Mouse (Mus musculus): ENCODE measurements around the gene Sox1. TPM values are rescaled to one million over a fixed set of nuclear protein-coding genes. Genes with fewer than 3 reads are reported as not detected.
A peak's percentile ranks its signal among the peaks of the same experiment; 100 is the strongest.

The Sox1 gene
- not detected in 2 replicates for polyA plus RNA-seq (2015; fragmentation: Nextera tagmentation; extraction: Ambion mirVana)

DNA sequence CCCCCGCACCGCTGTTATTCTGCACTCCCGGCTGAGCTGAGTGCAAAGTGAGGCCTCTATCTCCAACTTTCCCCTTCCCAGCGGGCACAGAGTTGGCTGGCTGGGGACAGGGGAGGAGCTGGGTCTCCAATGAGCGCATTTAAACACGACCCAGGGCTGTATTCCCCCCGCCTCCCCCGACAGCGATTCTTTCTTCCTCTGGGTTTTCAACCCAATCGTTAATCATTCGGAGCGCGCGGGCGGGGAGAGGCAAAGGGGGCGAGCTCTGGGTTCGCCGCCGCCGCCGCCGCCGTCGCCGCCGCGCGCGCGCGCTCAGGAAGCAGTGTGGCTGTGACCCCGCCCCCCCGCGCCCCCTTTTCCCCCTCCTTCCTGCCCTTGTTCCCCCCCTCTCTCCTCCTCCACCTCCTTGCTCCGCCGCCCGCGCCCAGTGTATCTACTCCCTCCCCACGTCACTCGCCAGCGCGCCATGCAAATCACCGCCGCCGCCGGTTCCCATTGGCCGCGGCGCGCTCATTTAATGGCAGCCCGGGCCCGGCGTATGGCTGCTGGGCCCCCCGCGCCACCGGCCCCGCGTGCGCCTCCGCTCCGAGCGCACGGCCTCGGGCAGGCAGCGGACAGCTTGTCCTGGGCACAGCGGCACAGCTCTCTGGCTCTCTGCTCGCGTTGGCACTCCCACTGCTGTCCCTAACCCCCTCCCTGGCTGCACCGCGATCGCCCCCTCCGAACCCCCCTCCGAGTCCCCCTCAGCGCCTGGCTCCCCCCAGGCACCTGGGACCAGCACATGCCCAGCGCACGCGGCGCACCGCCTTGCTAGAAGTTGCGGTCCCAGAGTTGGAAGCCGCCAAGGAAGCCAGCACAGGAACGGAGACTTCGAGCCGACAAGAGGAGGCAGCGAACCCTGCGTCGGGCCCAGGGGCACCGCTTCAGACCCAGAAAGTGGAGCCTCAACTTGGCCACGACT, at the start of gene Sox1:
TSS of gene Sox1 (plus strand) at position 225 of the 961 bp plus-strand sequence.
- Histone ChIP-seq H3K9me3 (ENCODE audit: control insufficient read depth, low read length) (no peaks in the 10 kb centered on the region), H3K36me3 (ENCODE audit: control insufficient read depth, insufficient read depth, low read length) (no peaks in the 10 kb centered on the region), H3K27me3 (ENCODE audit: control insufficient read depth, insufficient read depth, low read depth, low read length) (peaks cover 94% of the 10 kb centered on the region), H3K4me3 (ENCODE audit: low read length) (peak within 1 kb of the TSS; percentile 32), H3K4me1 (replicated peaks; ENCODE audit: control insufficient read depth, insufficient read depth, low read length) (peaks cover 12% of the 10 kb centered on the region), H3K4me2 (ENCODE audit: low read depth, low read length) (peak within 1 kb of the TSS; percentile 61), H3K9ac (ENCODE audit: low read length) (no peak within 1 kb of the TSS), H3K27ac (ENCODE audit: low read length) (no peak within 1 kb of the TSS)
- peak; percentile 47 for ATAC-seq (ENCODE audit: low read depth)
- WGBS: under 1% methylated on average over 73 of the region's 89 CpGs

- Histone ChIP-seq H3K27me3 (ENCODE audit: control insufficient read depth, insufficient read depth, low read depth, low read length) (no peaks in the 10 kb centered on the region), H3K36me3 (ENCODE audit: control insufficient read depth, insufficient read depth, low read length) (no peaks in the 10 kb centered on the region), H3K9me3 (ENCODE audit: control insufficient read depth, low read length) (no peaks in the 10 kb centered on the region), H3K4me3 (ENCODE audit: low read length) (no peak overlapping the region), H3K4me1 (replicated peaks; ENCODE audit: control insufficient read depth, insufficient read depth, low read length) (no peaks in the 10 kb centered on the region), H3K27ac (ENCODE audit: low read length) (no peak overlapping the region), H3K9ac (ENCODE audit: low read length) (no peak overlapping the region), H3K4me2 (ENCODE audit: low read depth, low read length) (no peak overlapping the region)
- 32% methylated on average over 4 of the region's 4 CpGs for whole genome bisulfite sequencing
- ATAC-seq (ENCODE audit: low read depth): no peak
Observed at GRCm38 (mm10) chr8:12345881-12346280, 49.2 kb upstream of the Sox1 start.

DNA sequence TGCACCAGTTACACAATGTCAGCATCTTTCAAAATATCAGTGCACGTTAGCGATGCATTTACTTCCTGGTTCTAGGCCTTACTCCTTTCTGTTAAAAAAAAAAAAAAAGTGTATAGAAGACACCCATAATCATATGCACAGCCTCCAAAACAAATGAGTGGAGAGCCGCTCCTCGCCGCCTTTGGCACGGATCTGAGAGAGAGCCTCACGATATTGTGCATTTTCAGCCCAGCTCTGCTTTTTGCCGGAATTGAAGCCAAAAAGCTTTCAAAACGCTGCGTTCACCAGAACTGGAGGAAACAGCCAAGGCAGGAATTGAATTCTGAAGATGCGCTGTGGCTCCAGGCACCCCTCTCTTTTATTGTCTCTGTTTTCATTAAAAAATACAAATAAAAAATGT, 48.2 kb upstream of the Sox1 start:
- no peak overlapping the region for H3K9ac ChIP-seq (ENCODE audit: low read length)
- H3K9me3 ChIP-seq (ENCODE audit: control insufficient read depth, low read length): no peaks in the 10 kb centered on the region
- H3K4me2 ChIP-seq (ENCODE audit: low read depth, low read length): no peak overlapping the region
- H3K27me3 ChIP-seq (ENCODE audit: control insufficient read depth, insufficient read depth, low read depth, low read length): no peaks in the 10 kb centered on the region
- H3K36me3 ChIP-seq (ENCODE audit: control insufficient read depth, insufficient read depth, low read length): no peaks in the 10 kb centered on the region
- no peaks in the 10 kb centered on the region for H3K4me1 ChIP-seq (replicated peaks; ENCODE audit: control insufficient read depth, insufficient read depth, low read length)
- H3K27ac ChIP-seq (ENCODE audit: low read length): no peak overlapping the region
- WGBS: 75% methylated on average over 11 of the region's 11 CpGs
- no peak for ATAC-seq (ENCODE audit: low read depth)
- H3K4me3 ChIP-seq (ENCODE audit: low read length): no peak overlapping the region

GRCm38 (mm10) chr8:12348306-12348705, 46.8 kb upstream of the Sox1 start:
- no peak overlapping the region for H3K9ac ChIP-seq (ENCODE audit: low read length)
- no peaks in the 10 kb centered on the region for H3K36me3 ChIP-seq (ENCODE audit: control insufficient read depth, insufficient read depth, low read length)
- no peaks in the 10 kb centered on the region for H3K9me3 ChIP-seq (ENCODE audit: control insufficient read depth, low read length)
- 74% methylated on average over 1 of the region's 1 CpGs for WGBS
- ATAC-seq (ENCODE audit: low read depth): no peak
- H3K27ac ChIP-seq (ENCODE audit: low read length): no peak overlapping the region
- H3K4me1 ChIP-seq (replicated peaks; ENCODE audit: control insufficient read depth, insufficient read depth, low read length): no peaks in the 10 kb centered on the region
- no peak overlapping the region for H3K4me2 ChIP-seq (ENCODE audit: low read depth, low read length)
- H3K4me3 ChIP-seq (ENCODE audit: low read length): no peak overlapping the region
- H3K27me3 ChIP-seq (ENCODE audit: control insufficient read depth, insufficient read depth, low read depth, low read length): no peaks in the 10 kb centered on the region

GRCm38 (mm10) chr8:12349591-12349990, 45.5 kb upstream of the Sox1 start:
- 25% methylated on average over 2 of the region's 2 CpGs for WGBS
- no peaks in the 10 kb centered on the region for H3K9me3 ChIP-seq (ENCODE audit: control insufficient read depth, low read length)

DNA sequence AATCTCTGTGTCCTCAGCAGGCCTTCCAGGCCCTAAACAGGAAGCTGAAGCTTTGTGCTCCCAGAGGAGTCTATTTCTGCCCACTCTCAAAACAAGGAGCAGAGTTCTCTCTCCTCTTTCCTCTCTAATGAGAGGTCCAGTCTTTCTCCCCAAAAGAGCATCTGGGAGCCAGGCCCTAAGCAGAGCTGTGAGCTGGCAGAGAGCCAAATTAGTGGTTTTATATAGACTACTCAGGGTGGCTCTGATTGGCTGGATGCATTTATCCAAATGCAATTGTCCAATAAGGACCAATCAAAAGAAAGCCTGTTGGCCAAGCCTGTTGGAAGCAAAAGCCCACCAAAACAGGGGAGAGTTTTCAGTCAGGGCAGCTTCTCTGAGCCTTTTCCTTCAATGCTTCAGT, 44.0 kb upstream of the Sox1 start:
- H3K4me2 ChIP-seq (ENCODE audit: low read depth, low read length): no peak overlapping the region
- no peak overlapping the region for H3K27ac ChIP-seq (ENCODE audit: low read length)
- H3K4me3 ChIP-seq (ENCODE audit: low read length): no peak overlapping the region
- H3K9me3 ChIP-seq (ENCODE audit: control insufficient read depth, low read length): no peaks in the 10 kb centered on the region
- no peaks in the 10 kb centered on the region for H3K27me3 ChIP-seq (ENCODE audit: control insufficient read depth, insufficient read depth, low read depth, low read length)
- no peaks in the 10 kb centered on the region for H3K4me1 ChIP-seq (replicated peaks; ENCODE audit: control insufficient read depth, insufficient read depth, low read length)
- no peaks in the 10 kb centered on the region for H3K36me3 ChIP-seq (ENCODE audit: control insufficient read depth, insufficient read depth, low read length)
- no peak overlapping the region for H3K9ac ChIP-seq (ENCODE audit: low read length)
- no peak for ATAC-seq (ENCODE audit: low read depth)

More at GRCm38 (mm10) chr8:12349591-12349990, 45.5 kb upstream of the Sox1 start:
- ATAC-seq (ENCODE audit: low read depth): no peak
- Histone ChIP-seq H3K27me3 (ENCODE audit: control insufficient read depth, insufficient read depth, low read depth, low read length) (no peaks in the 10 kb centered on the region), H3K4me3 (ENCODE audit: low read length) (no peak overlapping the region), H3K4me2 (ENCODE audit: low read depth, low read length) (no peak overlapping the region), H3K9ac (ENCODE audit: low read length) (no peak overlapping the region), H3K36me3 (ENCODE audit: control insufficient read depth, insufficient read depth, low read length) (no peaks in the 10 kb centered on the region), H3K4me1 (replicated peaks; ENCODE audit: control insufficient read depth, insufficient read depth, low read length) (no peaks in the 10 kb centered on the region), H3K27ac (ENCODE audit: low read length) (no peak overlapping the region)

- WGBS: 37% methylated on average over 10 of the region's 10 CpGs
- ATAC-seq (ENCODE audit: low read depth): peak; percentile 45; the same call in 1 of the 2 replicates
Observed at GRCm38 (mm10) chr8:12354406-12355025, 40.6 kb upstream of the Sox1 start.

DNA sequence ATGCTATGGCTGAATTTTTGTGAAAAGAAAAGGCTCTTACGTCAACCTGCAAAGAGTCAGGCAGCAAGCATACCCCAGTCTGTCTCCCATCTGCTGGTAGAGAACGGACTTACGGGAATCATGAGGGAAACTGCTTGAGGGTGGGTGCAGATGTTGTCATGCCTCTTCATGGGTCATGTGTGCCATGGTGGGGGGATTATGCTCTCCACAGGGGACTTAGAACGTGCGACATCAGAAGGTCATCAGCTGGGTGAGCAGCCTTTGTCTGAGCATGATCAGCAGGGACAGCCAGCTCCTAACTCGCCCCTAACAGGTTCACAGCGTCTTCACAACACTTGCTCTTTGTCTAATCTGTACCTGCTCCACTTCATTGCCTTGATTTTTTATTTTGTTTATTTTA, 26.9 kb upstream of the Sox1 start:
- Histone ChIP-seq H3K4me1 (replicated peaks; ENCODE audit: control insufficient read depth, insufficient read depth, low read length) (no peaks in the 10 kb centered on the region), H3K9ac (ENCODE audit: low read length) (no peak overlapping the region), H3K4me3 (ENCODE audit: low read length) (no peak overlapping the region), H3K36me3 (ENCODE audit: control insufficient read depth, insufficient read depth, low read length) (no peaks in the 10 kb centered on the region), H3K27me3 (ENCODE audit: control insufficient read depth, insufficient read depth, low read depth, low read length) (no peaks in the 10 kb centered on the region), H3K4me2 (ENCODE audit: low read depth, low read length) (no peak overlapping the region), H3K27ac (ENCODE audit: low read length) (no peak overlapping the region), H3K9me3 (ENCODE audit: control insufficient read depth, low read length) (no peaks in the 10 kb centered on the region)
- ATAC-seq (ENCODE audit: low read depth): no peak
- WGBS: 44% methylated on average over 7 of the region's 7 CpGs

More at GRCm38 (mm10) chr8:12354406-12355025, 40.6 kb upstream of the Sox1 start:
- no peaks in the 10 kb centered on the region for H3K27me3 ChIP-seq (ENCODE audit: control insufficient read depth, insufficient read depth, low read depth, low read length)
- H3K9ac ChIP-seq (ENCODE audit: low read length): no peak overlapping the region
- H3K27ac ChIP-seq (ENCODE audit: low read length): no peak overlapping the region
- no peak overlapping the region for H3K4me2 ChIP-seq (ENCODE audit: low read depth, low read length)
- H3K9me3 ChIP-seq (ENCODE audit: control insufficient read depth, low read length): no peaks in the 10 kb centered on the region
- H3K4me3 ChIP-seq (ENCODE audit: low read length): no peak overlapping the region
- H3K4me1 ChIP-seq (replicated peaks; ENCODE audit: control insufficient read depth, insufficient read depth, low read length): no peaks in the 10 kb centered on the region
- no peaks in the 10 kb centered on the region for H3K36me3 ChIP-seq (ENCODE audit: control insufficient read depth, insufficient read depth, low read length)

DNA sequence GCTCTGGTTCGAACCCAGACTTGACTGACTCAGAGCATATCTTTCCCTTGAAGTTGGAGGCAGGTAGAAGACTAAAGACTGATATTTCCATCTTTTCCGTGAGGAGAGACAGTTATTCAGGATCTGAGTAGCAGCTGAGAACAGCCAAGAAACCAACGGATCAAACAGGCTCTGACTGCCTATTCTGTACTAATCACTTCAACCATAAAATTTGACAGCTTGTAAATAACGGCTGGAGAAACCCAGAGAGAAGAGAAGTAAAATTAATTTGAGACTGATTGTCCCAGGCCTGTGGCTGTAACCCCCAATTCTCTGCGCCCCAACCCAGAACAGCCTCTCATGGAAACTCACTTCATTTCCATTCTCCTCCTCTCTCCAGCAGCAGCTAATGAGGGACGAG, 26.2 kb upstream of the Sox1 start:
- Histone ChIP-seq H3K9ac (ENCODE audit: low read length) (no peak overlapping the region), H3K4me1 (replicated peaks; ENCODE audit: control insufficient read depth, insufficient read depth, low read length) (no peaks in the 10 kb centered on the region), H3K36me3 (ENCODE audit: control insufficient read depth, insufficient read depth, low read length) (no peaks in the 10 kb centered on the region), H3K27me3 (ENCODE audit: control insufficient read depth, insufficient read depth, low read depth, low read length) (no peaks in the 10 kb centered on the region), H3K9me3 (ENCODE audit: control insufficient read depth, low read length) (no peaks in the 10 kb centered on the region), H3K27ac (ENCODE audit: low read length) (no peak overlapping the region), H3K4me3 (ENCODE audit: low read length) (no peak overlapping the region), H3K4me2 (ENCODE audit: low read depth, low read length) (no peak overlapping the region)
- 62% methylated on average over 6 of the region's 6 CpGs for WGBS
- no peak for ATAC-seq (ENCODE audit: low read depth)
